Mouse (Mus musculus) c-Kit-positive CD71-positive TER-119-negative erythroid progenitor cells, embryonic 14.5 days (primary cell): ENCODE data around the gene Mpzl3.
A peak's percentile ranks its signal among the peaks of the same experiment; 100 is the strongest.
"Not testable (repeated sequence)": the region's sequence is repeated elsewhere in the genome, so short reads cannot be mapped to it uniquely, and the experiment has no call there.

ENCODE experiments used
- DNase-seq: peaks from one replicate; pipeline ENCODE4 v3.0.0-alpha.2; 2013; ENCODE audit warnings: low read depth

Gene Mpzl3

DNA sequence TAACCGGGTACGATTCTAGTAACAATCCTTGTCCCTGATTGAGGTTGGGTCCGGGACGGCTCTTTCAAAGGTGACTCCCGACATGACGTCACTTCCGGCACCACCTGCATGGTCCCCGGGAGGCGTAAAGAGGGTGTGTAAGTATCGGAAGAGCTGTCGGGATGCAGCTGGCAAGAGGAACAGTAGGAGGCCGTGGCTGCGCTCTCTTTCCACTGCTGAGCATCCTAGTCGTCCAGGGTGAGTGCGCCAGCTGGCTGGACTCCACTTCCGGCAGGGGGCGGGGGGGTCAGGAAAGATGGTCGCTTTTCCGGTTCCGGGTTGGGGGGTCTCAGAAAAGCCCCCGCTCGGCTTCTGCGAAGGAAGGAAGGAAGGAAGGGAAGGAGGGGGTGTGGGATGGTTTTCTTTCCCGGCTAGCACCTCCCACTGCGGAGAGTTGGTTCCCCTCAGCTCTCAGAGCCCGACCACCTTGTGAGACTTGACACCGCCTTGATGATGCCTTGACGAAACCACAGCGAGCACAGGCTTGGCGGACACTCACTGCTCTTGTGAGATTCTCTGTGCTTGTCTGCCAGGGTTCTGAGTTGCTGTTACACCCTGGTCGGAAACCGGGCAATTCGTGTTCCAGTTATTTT, at the start of gene Mpzl3:
Gene Mpzl3, plus strand, starts transcription at position 105 of the 632 bp plus-strand sequence.
- peak; percentile 19 for DNase-seq

DNA sequence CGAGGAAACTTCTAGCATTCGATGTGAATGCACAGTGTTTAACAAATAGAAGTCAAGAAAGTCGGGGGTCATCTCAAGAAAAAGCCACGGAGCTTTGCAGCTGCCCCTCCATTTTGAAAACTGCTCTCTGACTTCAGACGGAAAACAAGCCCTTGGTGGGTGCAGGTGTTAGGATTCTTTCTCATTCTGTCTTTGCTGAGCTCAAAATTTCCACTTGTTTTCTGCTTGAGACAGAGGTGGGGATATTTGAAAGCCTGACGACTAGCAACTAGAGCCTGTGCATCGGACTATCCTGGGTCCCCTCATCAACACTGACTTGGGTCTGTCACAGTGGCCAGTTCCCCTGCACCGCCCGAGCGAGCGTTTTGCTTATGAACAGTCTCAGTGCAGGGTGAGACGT, 47.6 kb upstream of the Mpzl3 start:
- DNase-seq = no peak

DNA sequence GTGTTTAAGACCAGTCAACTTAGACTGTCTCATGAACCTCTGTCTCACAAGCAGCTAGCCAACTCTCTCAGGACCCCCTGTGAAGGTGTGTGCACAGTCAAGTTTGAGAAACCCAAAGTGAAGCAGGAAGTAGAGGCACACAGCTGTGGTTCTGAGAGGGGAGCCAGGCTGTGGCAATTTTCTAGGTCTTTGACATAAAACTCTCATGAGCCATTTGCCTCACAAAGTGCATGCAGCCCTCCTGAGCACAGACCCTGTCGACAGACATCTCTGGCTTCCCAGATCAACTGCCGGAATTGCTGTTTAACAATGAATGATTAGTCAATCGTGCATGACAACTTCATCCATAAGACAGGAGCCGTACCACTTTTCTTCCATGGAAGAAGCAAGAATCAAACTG, 46.6 kb upstream of the Mpzl3 start:
- no peak for DNase-seq

DNA sequence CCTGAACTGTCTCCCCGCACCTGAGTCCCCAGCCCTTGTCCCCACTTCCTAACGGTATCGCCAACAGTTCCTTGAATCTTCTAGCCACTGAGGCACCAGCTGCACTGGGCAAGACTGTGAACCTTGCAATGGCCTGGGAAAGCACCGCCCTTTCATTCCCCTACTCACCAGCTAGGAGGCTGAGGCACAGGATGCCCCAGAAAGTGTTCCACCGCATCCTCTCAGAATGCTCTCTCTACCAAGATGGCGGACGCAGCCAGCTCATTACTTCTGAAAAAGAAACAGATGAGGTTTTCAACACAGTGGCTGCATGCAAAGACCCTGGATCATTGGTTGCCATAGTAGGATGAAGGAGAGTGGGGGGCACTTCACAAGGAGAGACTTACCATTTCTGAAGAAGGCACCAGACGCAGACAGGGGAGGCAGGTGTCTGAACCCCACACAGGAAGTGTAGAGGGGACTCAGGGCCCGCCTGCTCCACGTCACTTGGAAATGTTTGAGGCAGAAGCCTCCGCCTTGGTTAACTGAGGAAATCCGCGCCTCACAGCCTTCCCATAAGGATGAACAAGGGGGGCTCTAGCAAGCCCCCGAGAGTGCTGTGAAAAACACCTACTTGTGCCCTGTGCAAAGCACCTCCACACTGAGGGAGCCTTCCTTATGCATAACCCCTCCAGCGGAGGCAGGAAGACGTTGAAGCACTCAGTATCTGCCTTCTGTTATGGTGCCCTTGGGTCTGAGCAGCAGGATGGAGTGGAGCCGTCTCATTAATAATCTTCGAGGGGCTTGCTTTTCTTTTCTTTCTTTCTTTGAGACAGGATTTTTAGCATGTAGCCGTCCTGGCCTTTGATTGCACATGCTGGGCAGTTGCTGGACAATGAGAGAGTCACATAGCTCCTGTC, 45.6 kb upstream of the Mpzl3 start, which contains the start of gene Cd3e:
Gene Cd3e, minus strand, starts transcription at position 448 of the 899 bp plus-strand sequence.
- DNase-seq = no peak

DNA sequence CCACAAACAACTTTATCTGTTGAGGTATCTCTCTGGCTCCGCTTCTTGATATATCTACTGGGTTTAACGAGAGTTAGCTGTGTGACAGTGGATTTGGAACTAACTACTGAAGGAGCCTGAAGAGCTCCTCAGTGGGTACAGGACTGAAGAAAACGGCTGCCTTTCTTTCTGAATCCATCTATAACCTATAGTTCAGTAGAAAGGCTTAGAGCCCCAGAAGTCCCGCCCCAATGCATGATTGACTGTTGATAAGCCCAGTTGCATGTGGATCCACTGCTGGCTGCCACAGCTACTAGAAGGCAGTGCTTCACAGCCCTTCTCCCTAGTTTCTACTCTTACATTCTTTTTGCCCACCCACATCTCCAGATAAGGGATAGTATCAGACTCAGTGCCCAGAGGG, 44.5 kb upstream of the Mpzl3 start:
- no peak for DNase-seq

DNA sequence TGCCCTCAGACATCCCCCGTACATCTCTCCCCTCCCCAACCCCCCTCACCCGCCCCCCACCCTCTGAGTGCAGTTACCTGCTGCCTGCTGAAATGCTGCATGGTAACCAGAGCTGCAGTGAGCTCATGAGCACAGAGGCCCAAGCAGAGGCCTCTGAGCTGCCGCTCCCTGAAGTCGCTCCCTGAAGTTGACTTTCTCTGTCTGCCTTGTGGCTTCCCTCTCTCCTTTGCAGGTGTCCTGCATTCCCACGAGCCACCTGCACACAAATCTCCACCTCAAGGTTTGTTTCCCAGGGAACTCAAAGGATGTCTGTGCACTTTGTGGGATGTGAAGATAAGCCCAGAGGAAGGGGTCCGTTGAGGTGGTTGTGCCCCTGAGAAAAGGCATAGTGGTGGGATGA, 43.7 kb upstream of the Mpzl3 start:
- no peak for DNase-seq

DNA sequence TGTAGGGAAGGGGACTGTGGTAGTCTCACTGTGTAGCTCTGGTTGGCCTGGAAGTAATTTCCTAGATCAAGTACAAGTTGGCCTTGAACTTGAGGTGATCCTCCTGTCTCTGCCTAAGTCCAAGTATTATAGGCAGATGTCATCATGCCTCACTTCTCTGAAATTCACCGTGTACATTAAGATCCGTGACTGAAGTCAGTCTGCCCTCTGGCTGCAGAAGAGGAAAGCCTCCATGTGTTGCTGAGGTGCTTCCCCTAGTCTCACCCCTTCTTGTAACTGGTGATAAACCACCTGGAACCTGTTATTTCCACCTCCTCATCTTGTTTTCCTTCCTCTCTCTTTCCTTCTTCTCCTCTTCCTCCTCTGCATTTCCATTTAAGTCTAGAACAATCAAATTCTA, 40.1 kb upstream of the Mpzl3 start:
- no peak for DNase-seq

DNA sequence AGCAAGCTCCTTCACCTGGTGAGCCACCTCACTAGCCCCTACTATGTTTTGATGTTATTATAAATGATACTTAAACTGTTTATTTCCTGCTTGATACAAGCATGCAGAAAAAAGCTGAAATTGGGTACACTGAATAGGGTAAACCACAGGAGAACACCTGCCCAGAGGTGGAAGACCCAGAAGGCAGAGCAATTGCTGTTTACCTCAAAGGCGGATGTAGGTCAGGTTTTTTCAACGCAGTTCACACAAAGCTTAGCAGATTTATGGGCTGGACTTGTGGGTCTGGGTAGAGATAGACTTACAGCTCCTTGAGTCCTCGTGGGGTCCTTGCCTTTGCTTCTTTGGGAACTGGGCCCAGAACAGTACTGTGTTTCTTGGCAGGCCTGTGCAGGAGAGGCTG, 39.1 kb upstream of the Mpzl3 start:
- DNase-seq = no peak

DNA sequence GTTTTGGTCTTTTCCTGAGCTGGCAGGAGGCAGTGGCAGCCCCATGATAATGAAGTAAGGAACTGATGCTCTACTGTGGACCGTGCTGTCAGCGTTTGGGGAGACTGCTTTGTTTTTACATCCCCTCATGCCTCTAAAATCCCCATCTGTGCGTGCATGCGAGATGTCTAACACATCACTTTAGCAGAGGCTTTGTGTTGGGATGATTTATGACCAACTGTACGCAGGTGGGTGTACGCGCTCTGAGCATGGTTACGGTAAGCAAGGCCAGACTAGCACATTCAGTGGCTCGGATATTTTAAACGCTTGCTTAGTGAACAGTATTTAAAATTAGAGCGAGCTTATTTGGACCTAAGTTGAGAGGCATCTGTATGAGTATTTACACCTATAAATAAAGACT, 37.0 kb upstream of the Mpzl3 start:
- DNase-seq = no peak

DNA sequence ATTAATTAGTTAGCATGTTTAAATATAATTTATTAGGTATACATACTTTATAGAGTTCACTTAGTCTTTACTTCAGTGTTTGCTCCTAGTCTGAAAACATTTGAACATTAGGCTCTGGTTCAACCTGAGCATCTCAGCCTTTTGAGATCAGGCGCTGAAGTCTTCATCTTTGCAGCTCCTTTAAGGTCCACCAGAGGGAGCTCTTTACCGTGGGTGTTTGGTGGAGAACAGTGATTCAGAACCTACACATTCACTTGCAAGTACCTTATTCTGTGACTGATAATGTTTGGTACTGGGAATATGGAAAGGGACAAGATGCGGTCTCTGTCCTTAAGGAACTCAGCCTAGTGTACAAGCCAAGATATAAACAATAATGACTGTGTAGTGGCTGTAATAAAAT, 32.2 kb upstream of the Mpzl3 start:
- peak; percentile 50 for DNase-seq

DNA sequence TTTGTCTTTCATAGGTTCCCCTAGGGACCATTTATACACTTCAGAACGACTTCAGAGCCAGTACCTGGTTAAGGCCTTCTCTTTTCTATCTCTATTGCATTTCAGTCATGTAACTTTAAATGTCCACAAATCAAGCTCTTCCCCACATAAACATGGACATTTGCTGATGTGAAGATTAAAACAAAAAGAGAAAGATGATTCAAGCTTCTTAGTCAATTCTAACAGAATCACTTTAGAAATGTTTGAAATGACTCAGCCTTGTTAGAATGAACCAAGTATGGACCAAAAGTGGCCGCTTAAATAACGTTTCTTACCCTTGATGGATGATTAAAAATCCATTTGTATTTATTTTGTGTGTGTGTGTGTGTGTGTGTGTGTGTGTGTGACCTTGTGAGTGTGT, 31.3 kb upstream of the Mpzl3 start:
- no peak for DNase-seq

DNA sequence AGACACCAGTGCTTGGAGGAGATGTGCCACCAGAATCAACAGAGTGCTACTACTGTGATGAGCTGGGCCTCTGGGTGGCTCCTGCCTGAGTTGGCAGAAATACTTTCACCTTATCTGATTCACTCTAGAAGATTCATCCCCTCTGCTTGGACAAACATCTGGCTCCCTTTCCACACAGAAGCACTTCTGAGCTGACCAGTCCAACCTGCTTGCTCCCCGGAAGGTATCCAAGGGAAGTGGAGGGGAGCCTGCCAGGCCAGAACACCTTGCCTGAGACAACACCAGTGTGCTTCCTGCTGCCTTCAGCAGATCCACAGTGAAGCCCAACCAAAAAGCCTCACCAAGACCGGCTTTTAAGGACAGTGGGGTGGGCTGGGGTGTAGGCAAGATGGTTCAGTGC, 30.8 kb upstream of the Mpzl3 start:
- DNase-seq = no peak

DNA sequence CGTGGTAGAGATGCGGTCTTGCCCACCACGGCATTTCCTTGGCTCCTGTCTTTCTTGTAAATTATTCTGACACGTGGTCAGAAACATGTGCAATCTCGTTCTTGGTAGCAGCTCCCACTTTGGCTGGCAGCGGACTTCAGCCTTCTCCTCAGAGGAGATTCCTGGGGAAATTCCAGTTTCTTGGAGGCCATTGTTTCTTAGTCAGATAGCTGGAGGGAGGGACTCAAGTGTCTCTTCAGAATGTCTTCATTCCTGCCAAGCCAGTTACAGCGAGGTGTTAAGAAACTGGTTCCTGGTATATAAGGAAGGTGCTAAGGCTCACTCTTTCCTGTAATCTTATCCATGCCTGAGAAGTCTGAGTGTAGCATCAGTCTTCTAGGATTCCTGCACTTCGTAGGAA, 27.6 kb upstream of the Mpzl3 start:
- no peak for DNase-seq

DNA sequence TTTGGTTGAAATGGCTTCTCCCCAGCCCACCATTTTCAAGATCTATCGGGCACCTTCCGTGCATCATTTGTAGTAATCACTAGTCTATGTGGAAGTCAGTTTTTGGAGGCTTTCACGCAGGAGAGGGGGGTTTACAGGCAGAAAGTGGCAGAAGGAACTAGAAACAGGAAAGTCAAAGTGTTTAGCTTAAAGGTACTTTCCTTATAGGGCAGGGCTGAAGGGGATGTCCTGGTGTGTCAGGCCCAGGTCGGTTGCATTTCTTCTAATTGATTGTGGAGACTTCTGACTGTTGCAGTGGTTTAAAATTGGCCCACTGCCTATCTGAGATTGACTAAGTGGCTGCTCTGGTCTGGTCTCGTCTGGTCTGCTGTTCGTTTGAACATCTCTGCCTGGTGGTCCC, 24.6 kb upstream of the Mpzl3 start:
- no peak for DNase-seq

DNA sequence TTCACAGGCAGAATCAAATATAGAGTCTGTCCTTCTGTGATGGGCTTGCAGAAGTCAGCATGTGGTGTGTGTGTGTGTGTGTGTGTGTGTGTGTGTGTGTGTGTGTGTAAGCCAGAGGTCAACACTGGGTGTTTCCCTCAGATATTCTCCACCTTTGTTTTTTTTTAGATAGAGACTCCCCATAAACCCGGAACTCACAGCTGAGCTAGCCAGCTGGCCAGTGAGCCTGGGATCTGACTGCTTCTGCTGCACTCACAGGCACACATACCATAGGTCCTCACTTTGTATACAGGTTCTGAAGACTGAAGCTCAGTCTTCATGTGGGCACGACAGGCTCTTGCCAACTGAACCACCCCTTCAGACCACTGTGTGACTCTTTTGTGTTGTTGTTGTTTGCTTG, 22.7 kb upstream of the Mpzl3 start:
- DNase-seq = no peak

DNA sequence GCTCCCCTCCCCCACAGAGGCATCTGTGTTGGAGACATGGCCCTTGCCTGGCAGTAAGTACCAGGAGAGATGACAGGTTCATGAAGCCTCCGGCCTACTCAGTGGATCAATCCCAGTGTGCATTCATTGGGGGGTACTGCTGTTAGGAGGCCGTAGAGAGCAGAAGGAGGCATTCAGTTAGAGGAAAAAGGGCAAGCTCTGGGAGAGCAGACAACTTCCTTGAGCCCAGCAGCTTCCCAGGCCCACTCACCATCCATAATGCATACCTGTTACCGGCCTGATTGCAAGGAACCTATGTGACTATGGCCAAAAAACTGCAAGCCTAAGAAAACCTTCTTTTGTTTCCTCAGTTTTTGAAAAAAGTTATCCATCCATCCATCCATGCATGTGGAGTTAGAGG, 20.5 kb upstream of the Mpzl3 start:
- no peak for DNase-seq

DNA sequence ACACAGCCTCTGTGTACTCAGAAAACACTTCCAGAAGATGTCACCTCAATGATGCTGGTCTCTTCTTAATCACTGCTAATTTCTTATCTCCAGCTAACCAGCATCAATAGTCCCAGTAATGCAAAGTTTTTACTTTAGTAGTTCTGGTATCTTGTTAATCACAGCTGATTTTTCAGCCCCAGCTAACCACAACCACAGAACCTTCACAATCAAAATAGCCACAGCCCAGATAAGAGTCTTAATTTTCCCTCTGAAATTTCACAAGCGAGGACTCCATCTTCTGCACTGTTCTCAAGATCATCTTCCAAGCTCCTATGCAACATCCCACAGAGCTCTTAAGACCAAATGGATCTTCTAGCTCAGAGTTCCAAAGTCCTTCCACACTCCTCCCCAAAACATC, 17.2 kb upstream of the Mpzl3 start:
- not testable (repeated sequence) for DNase-seq

DNA sequence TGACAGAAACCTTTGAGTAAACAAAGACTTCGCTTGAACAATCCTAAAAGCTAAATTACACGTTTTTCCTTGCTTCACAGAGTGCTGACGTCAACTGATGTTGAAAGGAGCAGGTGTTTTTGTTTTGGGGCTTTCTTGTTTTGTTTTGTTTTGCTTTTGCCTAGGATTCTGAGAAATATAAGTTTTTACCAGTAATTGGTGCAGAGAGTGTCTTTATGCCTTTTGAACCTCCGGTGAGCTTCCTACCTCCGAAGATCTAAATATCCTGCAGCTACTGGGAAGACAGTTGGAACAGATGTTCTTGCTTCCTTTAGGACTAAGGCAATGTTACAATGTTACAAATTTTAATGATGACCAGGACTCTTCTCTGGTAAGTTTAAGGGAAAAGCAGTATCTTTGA, 15.5 kb upstream of the Mpzl3 start, which contains the start of gene Mpzl2:
Gene Mpzl2, plus strand, starts transcription at position 301 of the 400 bp plus-strand sequence.
- DNase-seq = no peak

DNA sequence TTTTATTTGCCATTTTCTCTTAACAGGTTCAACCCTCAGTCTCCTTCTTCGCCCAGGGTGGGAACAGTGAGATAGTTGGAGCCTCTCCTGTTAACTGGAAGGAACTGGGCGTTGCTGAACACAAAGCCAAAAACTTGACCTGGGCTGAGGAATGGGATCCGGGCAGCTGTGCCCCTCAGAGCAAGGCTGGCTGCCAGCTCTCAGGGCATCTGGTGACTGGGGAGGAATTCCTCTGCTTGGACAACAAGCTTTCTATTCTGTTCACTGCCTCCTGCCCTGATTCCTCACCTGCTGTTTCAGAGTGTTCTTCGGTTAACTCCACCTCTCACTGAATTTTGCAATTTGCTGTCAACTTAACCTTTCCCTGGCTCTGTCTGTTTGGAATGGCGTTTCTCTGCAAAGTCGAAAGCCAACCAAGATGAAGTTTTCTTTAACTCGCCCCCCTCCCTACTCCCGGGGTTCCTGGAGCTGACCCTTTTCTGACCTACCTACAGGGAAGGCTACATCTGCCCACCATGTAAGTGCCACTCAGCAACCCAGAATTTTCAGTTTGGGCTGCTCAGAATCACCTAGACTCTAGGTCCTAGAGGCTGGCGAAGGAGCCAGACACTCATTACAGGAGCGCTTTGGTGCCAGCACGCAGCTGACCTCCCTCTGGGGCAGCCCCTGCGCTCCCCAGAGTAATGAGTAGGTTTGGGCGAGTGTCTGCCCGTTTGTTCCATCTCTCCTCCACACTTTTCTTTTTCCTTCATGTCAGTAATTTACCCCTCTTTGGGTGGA, 14.7 kb upstream of the Mpzl3 start:
- no peak for DNase-seq

DNA sequence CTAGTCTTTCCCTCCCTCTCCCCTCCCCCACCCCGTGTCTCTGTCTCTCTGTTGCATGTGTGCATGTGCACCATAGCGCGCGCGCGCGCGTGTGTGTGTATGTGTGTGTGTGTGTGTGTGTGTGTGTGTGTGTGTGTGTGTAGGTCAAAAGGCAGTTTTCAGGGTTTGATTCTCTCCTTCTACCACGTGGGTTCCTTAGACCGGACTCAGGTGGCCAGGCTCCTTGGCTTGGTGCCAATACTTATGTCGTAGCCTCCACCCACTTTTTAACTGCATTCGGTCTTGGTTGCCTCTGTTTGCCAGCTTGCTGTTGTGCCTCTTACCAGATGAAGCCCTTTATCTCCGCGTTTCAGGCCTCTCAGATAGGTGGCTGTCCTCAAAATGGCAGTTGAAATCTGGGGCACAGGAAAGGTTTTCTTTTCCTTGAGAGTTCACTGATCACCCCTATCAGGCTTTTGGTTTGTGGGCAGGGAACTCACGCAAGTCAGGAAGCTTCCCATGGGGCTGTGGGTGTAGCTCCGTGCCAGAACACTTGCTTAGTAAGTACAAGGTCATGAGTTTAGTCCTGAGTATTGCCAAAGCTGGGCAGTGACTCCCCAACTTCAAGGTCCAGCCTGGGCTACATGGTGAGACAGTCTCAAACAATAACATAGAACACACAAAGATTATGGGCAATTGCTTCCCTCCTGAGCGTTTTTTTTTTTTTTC, 13.7 kb upstream of the Mpzl3 start:
- no peak for DNase-seq

DNA sequence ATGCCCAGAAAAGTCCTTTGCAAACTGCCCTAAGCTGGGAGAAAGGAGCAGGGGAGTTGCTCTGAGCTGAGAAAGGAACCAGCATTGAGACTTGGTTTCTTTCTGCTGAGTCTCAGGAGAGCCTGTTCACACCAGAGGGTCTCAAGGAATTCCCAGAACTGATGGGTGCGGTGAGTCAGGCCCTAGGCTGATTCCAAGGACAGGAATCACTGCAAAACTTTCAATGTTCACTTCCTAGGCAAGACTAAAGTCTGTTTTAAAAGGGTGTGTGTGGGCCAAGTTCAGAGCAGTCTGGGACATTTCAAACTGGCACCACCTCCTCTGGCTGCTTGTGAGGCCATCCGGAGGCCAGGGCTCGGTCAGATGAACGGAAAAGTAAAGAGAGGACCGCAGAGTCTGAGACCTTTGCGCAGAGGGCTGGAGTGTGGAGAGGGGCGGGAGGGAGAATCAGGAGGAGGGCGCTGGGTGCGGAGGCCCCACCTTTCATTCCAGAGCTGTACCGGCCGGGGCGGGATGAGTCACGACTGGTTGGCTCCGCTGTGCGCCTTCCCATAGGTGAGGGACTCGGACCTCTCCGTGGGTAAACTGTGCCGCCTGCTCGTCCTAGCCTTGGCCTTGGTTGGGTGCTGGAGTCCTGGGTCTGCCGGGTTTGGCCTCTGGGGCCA, 12.8 kb upstream of the Mpzl3 start:
- DNase-seq = no peak

DNA sequence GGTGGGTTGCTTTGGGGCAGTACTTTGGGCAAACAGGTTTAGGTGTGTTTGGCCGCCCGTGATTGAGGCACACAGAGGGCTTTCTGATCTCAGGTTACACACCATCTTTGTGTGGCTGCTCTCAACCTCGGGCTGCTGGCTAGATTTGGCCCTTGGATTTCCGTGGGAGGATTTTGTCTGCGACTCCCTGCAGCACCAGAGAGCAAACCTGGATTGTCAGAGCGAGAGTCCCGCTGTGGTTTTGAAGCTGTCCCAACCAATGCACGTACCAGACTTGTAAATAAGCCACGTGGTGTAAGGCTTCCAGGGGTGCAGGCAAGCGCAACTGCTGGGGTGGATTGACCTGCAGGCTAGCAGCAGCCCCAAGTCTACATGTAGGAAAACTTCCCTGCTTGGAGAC, 12.0 kb upstream of the Mpzl3 start:
- no peak for DNase-seq
